ENCODE assay signal across 7 mouse cellular contexts in genomic region chr2:153108313-153109264, GRCm38 (mm10). TPM values are rescaled to one million over a fixed set of nuclear protein-coding genes. Genes with fewer than 3 reads are reported as not detected.
DNase-seq lines count a peak whose midpoint lies in the region; ATAC-seq and TF ChIP-seq lines count a peak whose summit lies in the region.

Gene Hck (plus strand): TSS chr2:153108468.

- peak; percentile 60 for ATAC-seq in forebrain, embryonic 14.5 days
- no peak for ATAC-seq in hindbrain, embryonic 14.5 days (ENCODE audit: low FRiP score)
- ATAC-seq in midbrain, embryonic 14.5 days (ENCODE audit: low FRiP score, low TSS enrichment) = no peak; the same call in 1 of the 2 replicates
- peak; percentile 66 for ATAC-seq in stomach, postnatal 0 days (ENCODE audit: low FRiP score, low TSS enrichment)

- peaks cover 24% of the 10 kb centered on the region for H3K27me3 ChIP-seq in forebrain, embryonic 14.5 days (replicated peaks; ENCODE audit: control insufficient read depth, insufficient read depth, low read length)
- peaks cover 37% of the 10 kb centered on the region for H3K27me3 ChIP-seq in hindbrain, embryonic 14.5 days (ENCODE audit: control insufficient read depth, insufficient read depth, low read length)
- peaks cover 19% of the 10 kb centered on the region for H3K27me3 ChIP-seq in midbrain, embryonic 14.5 days (ENCODE audit: control insufficient read depth, insufficient read depth, low read length)
- H3K27me3 ChIP-seq in stomach, postnatal 0 days (ENCODE audit: control insufficient read depth, insufficient read depth, low read length) = no peaks in the 10 kb centered on the region

- no peak for TF ChIP-seq EP300 in stomach, postnatal 0 days (optimal IDR thresholded peaks at IDR 0.05)

- H3K27ac ChIP-seq in forebrain, embryonic 14.5 days (ENCODE audit: low read depth, low read length) = no peak within 1 kb of the TSS
- H3K27ac ChIP-seq in hindbrain, embryonic 14.5 days = no peak within 1 kb of the TSS
- no peak within 1 kb of the TSS for H3K27ac ChIP-seq in midbrain, embryonic 14.5 days (replicated peaks; ENCODE audit: low read depth, low read length)
- H3K27ac ChIP-seq in stomach, postnatal 0 days (replicated peaks) = no peak within 1 kb of the TSS

- 4% methylated on average over 52 of the region's 52 CpGs for WGBS in forebrain, embryonic 14.5 days
- 3% methylated on average over 51 of the region's 52 CpGs for WGBS in hindbrain, embryonic 14.5 days
- WGBS in midbrain, embryonic 14.5 days = 3% methylated on average over 52 of the region's 52 CpGs
- 2% methylated on average over 49 of the region's 52 CpGs for WGBS in stomach, postnatal 0 days

- H3K4me3 ChIP-seq in forebrain, embryonic 14.5 days (ENCODE audit: low read depth, low read length) = peak within 1 kb of the TSS; percentile 30
- peak within 1 kb of the TSS; percentile 35 for H3K4me3 ChIP-seq in hindbrain, embryonic 14.5 days (replicated peaks; ENCODE audit: low read length)
- H3K4me3 ChIP-seq in midbrain, embryonic 14.5 days (replicated peaks; ENCODE audit: low read depth, low read length) = peak within 1 kb of the TSS; percentile 41
- H3K4me3 ChIP-seq in stomach, postnatal 0 days (ENCODE audit: low read depth, low read length) = peak within 1 kb of the TSS; percentile 44

- no peaks in the 10 kb centered on the region for H3K36me3 ChIP-seq in forebrain, embryonic 14.5 days (ENCODE audit: control insufficient read depth, insufficient read depth, low read length)
- no peaks in the 10 kb centered on the region for H3K36me3 ChIP-seq in hindbrain, embryonic 14.5 days (replicated peaks; ENCODE audit: control insufficient read depth, insufficient read depth)
- H3K36me3 ChIP-seq in midbrain, embryonic 14.5 days (ENCODE audit: control insufficient read depth, insufficient read depth, low read length) = no peaks in the 10 kb centered on the region
- no peaks in the 10 kb centered on the region for H3K36me3 ChIP-seq in stomach, postnatal 0 days (ENCODE audit: control insufficient read depth, insufficient read depth, low read length)

- no peaks in the 10 kb centered on the region for H3K9me3 ChIP-seq in forebrain, embryonic 14.5 days (replicated peaks; ENCODE audit: control insufficient read depth, low read length)
- no peaks in the 10 kb centered on the region for H3K9me3 ChIP-seq in hindbrain, embryonic 14.5 days (ENCODE audit: control insufficient read depth, low read length)
- H3K9me3 ChIP-seq in midbrain, embryonic 14.5 days (ENCODE audit: control insufficient read depth, low read length) = no peaks in the 10 kb centered on the region
- no peaks in the 10 kb centered on the region for H3K9me3 ChIP-seq in stomach, postnatal 0 days (ENCODE audit: control insufficient read depth, low read length)

- DNase-seq in MN1 (ENCODE audit: low spot score) (peak; percentile 66), liver (peak; percentile 62)
- DNase-seq in adrenal gland, postnatal 25 days = peak; percentile 65
- DNase-seq in forebrain, embryonic 14.5 days (ENCODE audit: low spot score) = peak; percentile 37
- no peak for DNase-seq in hindbrain, embryonic 14.5 days (ENCODE audit: low spot score)
- DNase-seq in midbrain, embryonic 14.5 days = peak; percentile 58
- peak; percentile 68 for DNase-seq in stomach, postnatal 0 days (ENCODE audit: low spot score)

- peak; percentile 13; the same call in 1 of the 2 replicates for TF ChIP-seq CTCF in stomach, postnatal 0 days (IDR thresholded peaks at IDR 0.05; ENCODE audit: low read depth)

- H3K9ac ChIP-seq in forebrain, embryonic 14.5 days (ENCODE audit: low read length) = peak within 1 kb of the TSS; percentile 49; the same call in 1 of the 2 replicates
- peak within 1 kb of the TSS; percentile 39 for H3K9ac ChIP-seq in hindbrain, embryonic 14.5 days
- peak within 1 kb of the TSS; percentile 53; the same call in 1 of the 2 replicates for H3K9ac ChIP-seq in midbrain, embryonic 14.5 days (replicated peaks; ENCODE audit: low read length)
- H3K9ac ChIP-seq in stomach, postnatal 0 days (ENCODE audit: low read length) = peak within 1 kb of the TSS; percentile 38

- no peaks in the 10 kb centered on the region for H3K4me1 ChIP-seq in forebrain, embryonic 14.5 days (ENCODE audit: control insufficient read depth, insufficient read depth, low read length)
- H3K4me1 ChIP-seq in hindbrain, embryonic 14.5 days (replicated peaks; ENCODE audit: control insufficient read depth, insufficient read depth, low read length) = peaks cover 5% of the 10 kb centered on the region
- H3K4me1 ChIP-seq in midbrain, embryonic 14.5 days (ENCODE audit: control insufficient read depth, insufficient read depth, low read length) = peaks cover 4% of the 10 kb centered on the region; the same call in 1 of the 2 replicates
- no peaks in the 10 kb centered on the region for H3K4me1 ChIP-seq in stomach, postnatal 0 days (replicated peaks; ENCODE audit: control insufficient read depth, insufficient read depth)

- peak within 1 kb of the TSS; percentile 63 for H3K4me2 ChIP-seq in forebrain, embryonic 14.5 days (ENCODE audit: low read length)
- H3K4me2 ChIP-seq in hindbrain, embryonic 14.5 days (replicated peaks) = peak within 1 kb of the TSS; percentile 58
- H3K4me2 ChIP-seq in midbrain, embryonic 14.5 days (ENCODE audit: low read length) = peak within 1 kb of the TSS; percentile 68
- H3K4me2 ChIP-seq in stomach, postnatal 0 days (replicated peaks; ENCODE audit: low read depth) = peak within 1 kb of the TSS; percentile 79

RNA-seq across cellular contexts. Expression of gene Hck, which starts in this region (rescaled TPM):
- 1.7 and 1.9 TPM in 2 replicates for total RNA-seq in adrenal gland, postnatal 25 days (2021)
- polyA plus RNA-seq in forebrain, embryonic 14.5 days (2014; fragmentation: Nextera tagmentation; extraction: Ambion mirVana) = 1.2 and 1.9 TPM in 2 replicates
- 2.2 and 3.2 TPM in 2 replicates for polyA plus RNA-seq in hindbrain, embryonic 14.5 days (2014; fragmentation: Nextera tagmentation; extraction: Ambion mirVana)
- polyA plus RNA-seq in midbrain, embryonic 14.5 days (2014; fragmentation: Nextera tagmentation; extraction: Ambion mirVana) = 1.4 and 2.3 TPM in 2 replicates
- polyA plus RNA-seq in stomach, postnatal 0 days (2015; fragmentation: Nextera tagmentation; extraction: Ambion mirVana) = 3.2 and 3.6 TPM in 2 replicates

Comparison
In these comparisons a context has a peak if more than half of its experiments do, and no peak if none do; other contexts are left out.
1. ATAC-seq: peak in forebrain, embryonic 14.5 days (single experiment) and stomach, postnatal 0 days (single experiment); none in hindbrain, embryonic 14.5 days (single experiment) and midbrain, embryonic 14.5 days (single experiment).
2. Peak in every context shown above with its lines, with median percentiles within 50 percentile points of each other: H3K4me2 ChIP-seq, H3K4me3 ChIP-seq and H3K9ac ChIP-seq.